ENCODE assay signal across 27 mouse cellular contexts in the genomic region with DNA sequence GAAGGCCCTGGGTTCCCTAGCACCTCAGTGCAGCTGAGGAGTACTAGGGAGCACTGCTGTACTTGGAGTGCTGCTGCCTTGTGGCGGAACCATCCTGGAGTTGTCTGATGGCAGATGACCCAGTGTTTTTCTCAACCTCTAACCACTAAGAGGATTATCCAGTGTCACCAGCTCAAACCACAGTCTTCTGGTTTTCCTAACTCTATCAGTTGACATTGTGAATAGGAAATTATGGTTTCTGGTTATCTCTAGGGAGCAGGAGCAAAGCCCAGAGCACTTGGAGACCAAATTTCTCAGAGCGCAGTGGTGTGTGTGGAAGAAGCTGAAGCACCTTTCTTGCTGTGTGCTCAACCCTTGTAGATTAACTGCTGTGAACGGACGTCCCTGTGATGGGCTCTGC. TPM values are rescaled to one million over a fixed set of nuclear protein-coding genes. Genes with fewer than 3 reads are reported as not detected.
DNase-seq lines count a peak whose midpoint lies in the region; ATAC-seq lines count a peak whose summit lies in the region.
"Had no signal": no experiment of that assay in that cellular context is flagged by ENCODE, and none has a peak within 500 bp of the region (broad histone marks: within the 10 kb centered on the region; RNA-seq: fewer than 3 reads in every experiment).

No protein-coding gene starts in this region.

- H3K27ac ChIP-seq in liver, embryonic 12.5 days, result no peak overlapping the region
- no peak overlapping the region for H3K27ac ChIP-seq in neural tube, embryonic 15.5 days (replicated peaks)
- H3K27ac ChIP-seq in forebrain, embryonic 16.5 days (ENCODE audit: low read length), result no peak overlapping the region
- H3K27ac ChIP-seq: embryonic facial prominence, embryonic 13.5 days; forebrain, embryonic 12.5 days; hindbrain, embryonic 15.5 days; layer of hippocampus, adult 2 months; limb, embryonic 15.5 days; midbrain, embryonic 13.5 days; stomach, postnatal 0 days had no signal

- peaks cover 12% of the 10 kb centered on the region for H3K36me3 ChIP-seq in liver, embryonic 12.5 days
- H3K36me3 ChIP-seq in neural tube, embryonic 15.5 days, result peaks cover 11% of the 10 kb centered on the region
- H3K36me3 ChIP-seq in forebrain, embryonic 16.5 days (ENCODE audit: control insufficient read depth, insufficient read depth), result no peaks in the 10 kb centered on the region
- H3K36me3 ChIP-seq: forebrain, embryonic 12.5 days had no signal

- peak; percentile 98 for DNase-seq in MEL-GATA-1-ER (ENCODE audit: extremely low read depth, low read depth)
- peak; percentile 2 for DNase-seq in c-Kit-positive CD71-positive TER-119-positive erythroid progenitor cells, embryonic 14.5 days (ENCODE audit: low spot score)
- no peak for DNase-seq in layer of hippocampus, postnatal 14 days (ENCODE audit: low spot score in 2 of 2)
- DNase-seq: adrenal gland, postnatal 14 days; cerebellum, adult 11 months; cerebellum, adult 9-11 months; embryo, embryonic 11 days; gastrocnemius, postnatal 14 days; heart, postnatal 4 days; kidney, adult 2 months; kidney, postnatal 14 days; lung, postnatal 4 days; thymus, adult 2 months; thymus, postnatal 4 days had no signal

- no peak overlapping the region for H3K4me2 ChIP-seq in liver, embryonic 12.5 days
- H3K4me2 ChIP-seq in neural tube, embryonic 15.5 days, result no peak overlapping the region
- H3K4me2 ChIP-seq in forebrain, embryonic 16.5 days (ENCODE audit: low read length), result no peak overlapping the region
- H3K4me2 ChIP-seq: embryonic facial prominence, embryonic 13.5 days; forebrain, embryonic 12.5 days; hindbrain, embryonic 15.5 days; limb, embryonic 15.5 days; midbrain, embryonic 13.5 days had no signal

- H3K4me1 ChIP-seq in liver, embryonic 12.5 days, result no peaks in the 10 kb centered on the region; the same call in 1 of the 2 replicates
- H3K4me1 ChIP-seq in neural tube, embryonic 15.5 days, result no peaks in the 10 kb centered on the region
- H3K4me1 ChIP-seq in forebrain, embryonic 16.5 days (replicated peaks; ENCODE audit: control insufficient read depth, insufficient read depth, low read length), result no peaks in the 10 kb centered on the region
- H3K4me1 ChIP-seq: embryonic facial prominence, embryonic 13.5 days; forebrain, embryonic 12.5 days; hindbrain, embryonic 15.5 days; limb, embryonic 15.5 days; midbrain, embryonic 13.5 days had no signal

- H3K27me3 ChIP-seq in liver, embryonic 12.5 days (replicated peaks), result no peaks in the 10 kb centered on the region
- no peaks in the 10 kb centered on the region for H3K27me3 ChIP-seq in neural tube, embryonic 15.5 days (replicated peaks)
- no peaks in the 10 kb centered on the region for H3K27me3 ChIP-seq in forebrain, embryonic 16.5 days (replicated peaks; ENCODE audit: control insufficient read depth, insufficient read depth, low read length)
- H3K27me3 ChIP-seq: embryonic facial prominence, embryonic 13.5 days; forebrain, embryonic 12.5 days; hindbrain, embryonic 15.5 days; limb, embryonic 15.5 days; midbrain, embryonic 13.5 days had no signal

- no peaks in the 10 kb centered on the region for H3K9me3 ChIP-seq in liver, embryonic 12.5 days (replicated peaks)
- no peaks in the 10 kb centered on the region for H3K9me3 ChIP-seq in neural tube, embryonic 15.5 days (replicated peaks)
- H3K9me3 ChIP-seq in forebrain, embryonic 16.5 days (ENCODE audit: control insufficient read depth, low read length), result no peaks in the 10 kb centered on the region
- H3K9me3 ChIP-seq: embryonic facial prominence, embryonic 13.5 days; forebrain, embryonic 12.5 days; hindbrain, embryonic 15.5 days; limb, embryonic 15.5 days; midbrain, embryonic 13.5 days had no signal

- WGBS in liver, embryonic 12.5 days (ENCODE audit: insufficient replicate concordance), result 23% methylated on average over 4 of the region's 4 CpGs
- WGBS in neural tube, embryonic 15.5 days, result 97% methylated on average over 4 of the region's 4 CpGs
- WGBS in forebrain, embryonic 16.5 days, result 94% methylated on average over 4 of the region's 4 CpGs

- peak; percentile 86 for ATAC-seq in liver, embryonic 12.5 days
- peak; percentile 96 for ATAC-seq in megakaryocyte progenitor cell, adult 5-6 weeks (replicated peaks; ENCODE audit: poor library complexity)
- ATAC-seq in neural tube, embryonic 15.5 days (ENCODE audit: low FRiP score), result no peak
- no peak for ATAC-seq in forebrain, embryonic 16.5 days
- ATAC-seq: midbrain, embryonic 13.5 days had no signal

- H3K9ac ChIP-seq in liver, embryonic 12.5 days, result no peak overlapping the region
- no peak overlapping the region for H3K9ac ChIP-seq in neural tube, embryonic 15.5 days (replicated peaks)
- no peak overlapping the region for H3K9ac ChIP-seq in forebrain, embryonic 16.5 days (replicated peaks; ENCODE audit: low read depth, low read length)
- H3K9ac ChIP-seq: embryonic facial prominence, embryonic 13.5 days; forebrain, embryonic 12.5 days; hindbrain, embryonic 15.5 days; limb, embryonic 15.5 days; midbrain, embryonic 13.5 days had no signal

- no peak overlapping the region for H3K4me3 ChIP-seq in liver, embryonic 12.5 days
- H3K4me3 ChIP-seq in neural tube, embryonic 15.5 days (replicated peaks), result no peak overlapping the region
- H3K4me3 ChIP-seq in forebrain, embryonic 16.5 days (replicated peaks; ENCODE audit: low read length), result no peak overlapping the region
- H3K4me3 ChIP-seq: embryonic facial prominence, embryonic 13.5 days; erythroblast, embryonic 14.5 days; forebrain, embryonic 12.5 days; hindbrain, embryonic 15.5 days; layer of hippocampus, adult 2 months; limb, embryonic 15.5 days; midbrain, embryonic 13.5 days had no signal

RNA-seq across cellular contexts. Expression of a gene that starts 47.1 kb away (rescaled TPM):
- polyA plus RNA-seq in liver, embryonic 12.5 days (2016; fragmentation: Nextera tagmentation; extraction: Ambion mirVana), result 14.5 and 14.8 TPM in 2 replicates
- total RNA-seq in megakaryocyte progenitor cell, adult 5-6 weeks (2015), result 62.9 and 71.0 TPM in 2 replicates
- total RNA-seq in megakaryocyte progenitor cell, adult 5-6 weeks (2017), result 31.8 and 41.7 TPM in 2 replicates
- 28.9 and 29.3 TPM in 2 replicates for polyA plus RNA-seq in neural tube, embryonic 15.5 days (2015; fragmentation: Nextera tagmentation; extraction: Ambion mirVana)
- polyA plus RNA-seq in forebrain, embryonic 16.5 days (2015; fragmentation: Nextera tagmentation; extraction: Ambion mirVana), result 28.8 and 31.2 TPM in 2 replicates
- total RNA-seq in layer of hippocampus, postnatal 14 days (2021), result 10 to 100 TPM; 81.7 to 87.2 TPM

RNA-seq across cellular contexts. Expression of a gene that starts 59.8 kb away (rescaled TPM):
- 19.1 and 21.5 TPM in 2 replicates for polyA plus RNA-seq in liver, embryonic 12.5 days (2016; fragmentation: Nextera tagmentation; extraction: Ambion mirVana)
- 28.4 and 38.2 TPM in 2 replicates for total RNA-seq in megakaryocyte progenitor cell, adult 5-6 weeks (2015)
- 28.9 TPM in 2 replicates for total RNA-seq in megakaryocyte progenitor cell, adult 5-6 weeks (2017)
- 58.6 and 67.6 TPM in 2 replicates for polyA plus RNA-seq in neural tube, embryonic 15.5 days (2015; fragmentation: Nextera tagmentation; extraction: Ambion mirVana)
- polyA plus RNA-seq in forebrain, embryonic 16.5 days (2015; fragmentation: Nextera tagmentation; extraction: Ambion mirVana), result 59.5 and 65.5 TPM in 2 replicates
- 10 to 100 TPM; 19.9 to 27.5 TPM for total RNA-seq in layer of hippocampus, postnatal 14 days (2021)
- polyA plus RNA-seq: small intestine, adult 2 months had no signal

Comparison
In these comparisons a context has a peak if more than half of its experiments do, and no peak if none do; other contexts are left out.
1. DNase-seq: peak in MEL-GATA-1-ER (single experiment) and c-Kit-positive CD71-positive TER-119-positive erythroid progenitor cells, embryonic 14.5 days (single experiment); none in layer of hippocampus, postnatal 14 days (0 of 2).
2. ATAC-seq: peak in liver, embryonic 12.5 days (single experiment) and megakaryocyte progenitor cell, adult 5-6 weeks (single experiment); none in neural tube, embryonic 15.5 days (single experiment) and forebrain, embryonic 16.5 days (single experiment).